Mouse (Mus musculus) ES-CJ7 (cell line): ENCODE data around the gene Cacna2d4.

Experiments used
- DNase-seq: peaks from one replicate; pipeline ENCODE4 v3.0.0; 2011; ENCODE audit warnings: low read depth, low spot score

Gene Cacna2d4

DNA sequence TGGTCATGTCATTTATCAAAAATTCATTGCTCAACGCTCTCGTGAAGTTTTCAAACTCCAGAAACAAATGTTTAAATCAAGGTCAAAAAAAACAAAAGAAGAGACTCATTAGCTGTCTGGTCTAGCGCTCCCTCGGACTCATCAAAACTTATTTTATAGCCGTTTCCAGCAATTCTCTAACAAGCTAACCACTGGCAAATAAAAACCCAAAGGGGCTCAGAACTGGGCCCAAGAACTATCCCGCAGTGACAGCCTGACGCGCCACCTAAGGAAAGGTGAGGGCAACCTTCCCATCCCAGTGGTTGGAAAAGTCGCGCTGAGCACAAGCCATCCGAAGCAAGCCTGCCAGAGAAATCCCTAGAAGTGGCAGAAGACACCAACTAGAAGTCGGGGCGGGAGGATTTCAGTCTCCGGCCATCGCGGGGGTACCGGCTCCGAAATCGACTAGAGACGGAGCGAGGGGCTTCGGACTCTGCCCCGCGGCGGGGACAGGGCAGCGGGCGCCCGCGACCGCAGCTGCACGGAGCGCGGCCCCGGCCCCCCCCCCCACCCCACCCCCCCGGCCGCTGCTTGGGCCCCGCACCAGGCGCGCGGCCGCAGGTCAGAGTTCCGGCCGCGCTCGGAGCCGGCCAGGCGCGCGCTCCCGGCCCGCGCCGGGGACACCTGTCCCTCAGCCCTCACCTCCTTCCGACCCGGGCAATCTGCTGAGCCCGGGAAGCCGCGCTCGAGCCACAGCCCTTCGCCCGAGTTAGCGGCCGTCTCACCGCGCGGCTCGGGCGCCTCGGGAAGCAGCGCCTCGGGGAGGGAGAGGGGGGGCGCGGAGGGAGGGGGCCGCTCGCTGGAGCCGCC lies 151.7 kb downstream of the Cacna2d4 start:
- DNase-seq, result peak; percentile 47

DNA sequence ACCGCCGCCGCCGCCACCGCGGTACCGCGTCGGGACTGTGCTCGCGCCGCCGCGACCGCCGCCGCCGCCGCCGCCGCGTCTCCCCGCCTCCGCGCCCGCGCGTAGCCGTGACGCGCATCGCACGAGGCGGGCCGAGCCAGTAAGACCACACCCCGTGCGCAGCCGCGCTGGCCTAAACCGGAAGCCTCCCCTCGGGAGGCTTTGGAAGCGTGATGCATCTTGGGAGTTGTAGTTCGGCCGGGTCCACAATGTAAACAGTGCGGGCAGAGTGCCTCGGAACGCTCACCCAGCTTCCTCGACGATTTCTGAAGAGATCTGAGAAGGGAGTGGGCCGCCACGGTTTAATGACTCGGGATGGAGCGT lies 152.3 kb downstream of the Cacna2d4 start:
- DNase-seq, result peak; percentile 97

DNA sequence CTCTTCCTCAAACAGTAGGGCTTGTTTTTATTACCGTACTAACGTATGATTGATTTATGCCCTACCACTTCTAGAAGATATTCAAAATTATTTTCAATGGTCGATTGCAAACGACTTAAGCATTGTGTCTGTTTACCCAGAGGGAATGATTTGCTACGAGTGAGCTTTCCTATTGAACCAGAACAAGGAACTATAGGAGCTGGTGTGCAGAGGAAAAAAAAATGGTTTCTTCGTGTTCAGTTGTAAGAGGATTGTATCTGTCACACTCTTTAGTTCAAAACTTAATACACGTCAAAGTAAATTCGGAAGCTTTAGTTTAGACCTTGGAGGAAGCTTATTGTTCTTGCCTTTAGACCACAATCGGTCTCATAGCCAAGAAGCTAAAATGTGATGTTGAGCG lies 152.8 kb downstream of the Cacna2d4 start:
- DNase-seq, result no peak

DNA sequence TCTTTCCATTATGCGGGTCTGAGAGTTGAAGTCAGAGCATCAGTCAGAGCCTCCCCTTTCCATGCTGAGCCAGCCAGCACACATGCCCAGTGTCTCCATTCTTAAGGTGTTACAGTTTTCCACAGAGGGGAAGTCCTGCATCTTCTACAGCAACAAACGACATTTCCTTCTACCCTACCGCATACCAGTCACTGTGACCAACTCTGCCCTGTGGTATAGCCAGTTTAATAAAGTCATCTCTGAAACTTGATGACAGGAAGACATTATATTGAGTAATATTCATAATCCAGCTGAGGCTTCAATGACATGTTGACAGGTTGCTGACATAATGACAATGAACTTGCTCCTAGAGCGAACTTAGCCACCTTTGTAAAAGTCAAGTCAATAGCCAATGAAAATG lies 154.4 kb downstream of the Cacna2d4 start:
- no peak for DNase-seq

DNA sequence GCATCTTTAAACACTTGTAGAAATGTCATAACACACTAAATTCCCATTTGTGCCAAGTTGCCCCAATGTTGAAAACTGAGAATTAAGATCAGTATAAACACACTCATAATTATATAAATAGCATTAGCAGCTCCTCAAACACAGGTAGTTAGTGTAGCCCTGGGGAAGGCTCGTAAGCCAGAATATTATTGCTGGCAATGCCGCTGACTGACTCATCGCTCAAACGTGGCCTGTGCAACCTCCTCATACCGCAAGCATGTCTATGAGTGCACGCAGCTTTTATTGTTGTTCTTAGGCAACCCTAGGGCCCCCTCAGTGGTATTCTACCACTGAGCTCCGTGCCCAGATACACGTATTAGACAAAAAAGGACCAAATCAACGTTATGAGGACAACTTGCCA lies 156.5 kb downstream of the Cacna2d4 start:
- no peak for DNase-seq

DNA sequence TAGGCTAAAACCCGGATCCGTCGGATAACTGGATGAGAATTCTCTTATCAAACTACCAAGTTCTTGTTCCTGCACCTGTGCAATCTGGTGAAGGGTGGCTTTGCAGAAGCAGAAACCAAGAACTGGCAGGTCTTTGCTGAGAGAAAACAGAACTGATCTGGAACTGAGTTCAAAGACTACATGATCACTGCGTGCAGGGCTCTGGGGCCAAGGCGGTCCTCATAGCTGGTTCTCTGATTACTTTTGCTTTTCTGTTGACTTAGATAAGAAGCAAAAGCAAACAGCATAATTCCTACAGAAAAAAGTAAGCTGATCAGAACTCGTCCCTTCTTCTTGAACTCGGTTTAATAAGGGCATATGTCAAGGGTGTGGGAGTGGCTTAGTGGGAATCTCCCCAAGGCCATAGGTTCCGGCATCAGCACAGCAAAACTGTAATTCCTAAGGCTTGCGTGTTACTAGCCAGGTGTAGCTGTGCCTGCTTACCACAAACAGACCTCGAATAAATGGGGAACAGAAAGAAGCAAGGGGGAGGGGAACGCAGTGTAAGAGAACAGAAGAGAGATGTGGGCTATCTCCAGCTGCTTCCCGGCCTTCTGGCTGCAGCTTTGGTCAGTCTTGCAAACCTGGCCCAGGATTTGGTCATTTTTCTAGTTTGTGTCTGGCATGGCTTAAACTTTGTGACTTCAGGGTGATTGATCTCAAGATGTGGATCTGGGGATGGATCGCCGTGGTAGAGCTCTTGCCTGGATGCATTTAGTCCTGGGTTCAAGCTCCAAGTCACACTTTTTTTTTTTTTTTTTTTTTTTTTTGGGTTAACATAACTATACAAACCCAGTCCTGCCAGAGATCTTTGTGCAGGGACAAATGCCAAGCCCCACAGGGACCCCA lies 159.3 kb downstream of the Cacna2d4 start:
- no peak for DNase-seq

DNA sequence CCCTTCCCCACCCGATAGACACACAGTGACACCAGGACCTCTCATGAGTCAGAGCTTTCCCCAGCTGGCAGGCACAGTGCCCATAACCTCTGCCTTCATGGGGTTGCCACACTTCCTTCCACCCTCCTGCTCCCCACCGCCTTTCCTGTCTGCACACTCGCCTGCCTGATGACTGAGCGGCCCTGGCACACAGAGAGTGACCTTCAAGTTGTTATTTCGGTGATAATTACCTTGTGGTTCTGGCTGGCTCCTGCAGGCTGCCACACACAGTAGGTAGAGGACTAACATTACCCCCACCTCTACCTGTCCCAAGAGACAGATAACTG lies 159.9 kb downstream of the Cacna2d4 start:
- DNase-seq, result peak; percentile 19

DNA sequence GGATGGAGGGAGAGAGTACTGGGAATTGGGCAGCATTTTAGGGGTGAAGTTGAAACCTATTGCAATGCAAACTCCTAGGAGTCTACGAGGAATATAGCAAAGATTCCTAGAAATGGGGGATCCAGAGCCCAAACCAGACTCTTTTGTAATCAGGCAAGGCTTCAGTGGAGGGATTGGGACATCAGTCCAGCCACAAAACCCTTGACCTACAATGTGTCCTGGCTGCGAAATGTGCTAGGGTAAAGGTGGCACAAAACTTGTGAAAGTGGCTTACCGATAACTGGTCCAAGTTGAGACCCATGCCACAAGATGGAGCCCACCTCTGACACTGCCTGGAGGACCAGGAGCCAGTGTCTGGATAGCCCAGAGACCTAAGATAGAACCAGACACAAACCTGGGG lies 163.0 kb downstream of the Cacna2d4 start:
- no peak for DNase-seq

DNA sequence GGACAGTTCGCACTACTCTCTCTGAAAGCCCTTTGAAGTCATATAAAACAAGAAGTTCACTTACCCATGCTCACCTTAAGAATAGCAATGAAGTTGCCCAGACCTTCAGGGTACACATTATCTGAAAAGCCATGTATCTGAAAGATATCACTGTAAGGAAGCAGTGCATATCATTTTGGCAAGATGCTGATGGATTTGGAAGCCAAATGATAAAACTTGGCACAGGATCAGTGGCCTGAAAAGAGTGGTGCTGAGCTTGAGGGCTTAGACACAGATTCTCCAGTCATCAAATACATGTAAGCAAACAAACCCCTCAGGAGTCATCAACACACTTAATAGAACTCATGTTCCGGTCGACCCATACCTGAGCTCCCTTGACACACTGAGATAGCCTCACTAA lies 164.3 kb downstream of the Cacna2d4 start:
- no peak for DNase-seq

DNA sequence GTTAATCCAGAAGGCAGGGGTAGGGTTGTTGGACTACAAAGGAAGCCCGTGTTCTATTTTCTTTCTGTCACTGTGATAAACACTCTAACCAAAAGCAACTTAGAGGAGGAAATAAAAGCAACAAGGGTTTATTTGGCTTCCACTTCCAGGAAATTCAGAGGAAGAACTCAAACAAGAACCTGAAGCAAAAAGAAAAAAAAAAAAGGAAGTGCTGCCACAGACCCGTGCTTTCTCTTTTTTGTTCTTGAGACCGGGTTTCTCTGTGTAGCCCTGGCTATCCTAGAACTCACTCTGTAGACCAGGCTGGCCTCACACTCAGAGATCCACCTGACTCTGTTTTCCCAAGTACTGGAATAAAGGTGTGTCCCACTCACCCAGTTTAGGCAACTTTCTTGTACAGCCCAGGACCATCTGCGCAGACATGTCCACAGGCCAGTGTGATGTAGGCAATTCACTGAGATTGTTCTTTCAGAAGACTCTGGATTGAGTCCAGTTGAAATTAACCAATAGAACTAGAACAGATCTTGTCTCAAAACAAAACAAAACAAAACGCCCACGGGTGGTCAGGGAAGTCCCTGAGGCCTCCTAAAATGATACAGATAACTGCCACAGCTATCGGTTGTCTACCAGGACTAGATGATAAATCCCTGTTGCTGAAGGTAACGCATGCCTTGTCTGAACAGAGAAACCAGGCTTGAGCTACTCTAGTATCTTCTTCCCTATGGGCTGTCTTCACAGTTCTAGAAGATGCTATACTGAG lies 165.4 kb downstream of the Cacna2d4 start:
- no peak for DNase-seq
